Mouse (Mus musculus) bone marrow macrophage, adult 2 months (primary cell): ENCODE measurements around the gene Hist1h3d. TPM values are rescaled to one million over a fixed set of nuclear protein-coding genes. Genes with fewer than 3 reads are reported as not detected.
"Not testable (repeated sequence)": the region's sequence is repeated elsewhere in the genome, so short reads cannot be mapped to it uniquely, and the experiment has no call there.

Source experiments
- H3K27ac ChIP-seq: 2 replicates; pipeline ENCODE4 v1.5.1; 2012; ENCODE audit warnings: low read depth, low read length; ENCODE audit not compliant: insufficient read depth
- H3K4me1 ChIP-seq: 2 replicates; pipeline ENCODE4 v1.6.1; 2012; ENCODE audit warnings: low read length; ENCODE audit not compliant: control insufficient read depth, insufficient read depth
- H3K4me3 ChIP-seq: 2 replicates; pipeline ENCODE4 v1.5.1; 2012; ENCODE audit warnings: mild to moderate bottlenecking, low read length, moderate library complexity; ENCODE audit not compliant: insufficient read depth
- CTCF ChIP-seq: IDR thresholded peaks from 2 replicates; pipeline ENCODE4 v1.5.1; 2012; ENCODE audit warnings: low read depth, mild to moderate bottlenecking, low read length, moderate library complexity
- POLR2A ChIP-seq: IDR thresholded peaks from 2 replicates; pipeline ENCODE4 v1.6.1; 2012; ENCODE audit warnings: mild to moderate bottlenecking, low read depth, low read length, borderline replicate concordance
- polyA plus RNA-seq: library from polyadenylated mRNA; stranded (reverse); fragments of >200 nt; gene quantifications from 2 replicates; pipeline ENCODE4 v1.2.4, GENCODE M21; 2012; ENCODE audit not compliant: missing spikeins, insufficient read depth, insufficient read length

Hist1h3d gene
- polyA plus RNA-seq, 1 experiment: 2.3 TPM

DNA sequence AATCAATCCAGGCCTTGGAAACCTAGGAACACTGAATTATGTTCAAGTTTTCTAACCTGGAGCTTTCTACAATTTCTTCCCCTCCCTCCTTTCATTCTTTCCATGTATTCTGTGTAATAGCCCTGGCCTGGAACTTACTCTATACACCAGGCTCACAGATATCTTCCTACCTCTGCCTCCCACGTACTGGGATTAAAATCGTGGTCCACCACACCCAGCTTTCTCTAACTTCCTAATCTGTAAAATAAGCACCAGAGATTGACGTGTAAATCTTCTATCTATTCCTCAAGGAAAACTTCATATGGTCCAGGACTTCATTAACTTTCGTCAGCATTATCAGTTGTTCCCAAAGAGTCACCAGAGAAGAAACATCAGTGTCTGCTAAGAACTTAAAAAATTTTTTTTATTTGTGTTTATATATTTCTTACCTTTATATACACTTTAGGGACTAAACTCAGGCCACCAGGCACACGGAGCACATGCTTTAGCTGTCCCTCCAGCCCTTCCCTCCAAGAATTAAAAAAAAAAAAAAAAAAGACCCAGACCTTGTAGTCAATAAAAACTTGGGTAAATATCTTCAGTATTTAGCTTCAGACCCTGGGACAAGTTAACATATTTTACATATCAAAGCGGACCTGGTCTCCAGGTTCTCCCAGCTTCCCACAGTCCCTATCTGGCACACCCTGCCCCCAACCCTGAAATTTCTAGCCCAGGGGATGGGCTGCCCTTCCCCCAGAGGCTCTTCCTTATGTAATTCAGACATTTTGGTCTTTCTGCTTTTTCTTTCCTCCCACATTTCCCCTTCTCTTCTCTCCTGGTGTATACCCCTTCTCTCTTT, 6.9 kb downstream of the Hist1h3d start:
- no peak for TF ChIP-seq POLR2A
- peak overlapping the region; percentile 57 for H3K4me3 ChIP-seq
- peaks cover 23% of the 10 kb centered on the region for H3K4me1 ChIP-seq
- H3K27ac ChIP-seq: peak overlapping the region; percentile 75

DNA sequence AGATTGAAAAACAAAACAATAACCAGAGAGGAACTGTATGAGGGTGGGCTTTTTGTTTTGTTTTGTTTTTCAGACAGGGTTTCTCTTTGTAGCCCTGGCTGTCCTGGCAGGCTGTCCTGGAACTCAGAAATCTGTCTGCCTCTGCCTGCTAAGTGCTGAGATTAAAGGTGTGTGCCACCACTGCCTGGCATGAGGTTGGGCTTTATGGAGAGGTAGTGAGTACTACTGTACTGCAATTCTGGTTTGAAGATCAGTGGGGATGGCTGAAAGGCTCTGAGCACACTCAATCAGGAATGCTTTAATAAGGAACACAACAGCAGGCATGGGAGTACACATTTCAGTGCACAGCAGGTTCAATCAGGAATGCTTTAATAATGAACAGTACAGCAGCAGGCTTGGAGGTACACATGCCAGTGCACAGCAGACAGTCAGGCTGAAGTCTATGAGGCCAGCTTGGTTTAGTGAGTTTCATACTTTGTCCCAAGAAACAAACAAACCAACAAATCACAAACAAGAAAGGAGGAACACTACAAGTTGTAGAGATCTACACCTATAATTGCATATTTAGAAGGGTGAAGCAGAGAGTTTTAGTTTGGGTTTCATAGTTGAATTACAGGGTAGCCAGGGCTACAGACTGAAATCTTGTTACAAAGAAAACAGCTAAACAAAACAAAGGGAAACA, 8.0 kb downstream of the Hist1h3d start:
- Histone ChIP-seq H3K4me1 (peaks cover 21% of the 10 kb centered on the region), H3K4me3 (no peak overlapping the region), H3K27ac (peak overlapping the region; percentile 75)
- TF ChIP-seq POLR2A: no peak
- TF ChIP-seq CTCF: no peak

DNA sequence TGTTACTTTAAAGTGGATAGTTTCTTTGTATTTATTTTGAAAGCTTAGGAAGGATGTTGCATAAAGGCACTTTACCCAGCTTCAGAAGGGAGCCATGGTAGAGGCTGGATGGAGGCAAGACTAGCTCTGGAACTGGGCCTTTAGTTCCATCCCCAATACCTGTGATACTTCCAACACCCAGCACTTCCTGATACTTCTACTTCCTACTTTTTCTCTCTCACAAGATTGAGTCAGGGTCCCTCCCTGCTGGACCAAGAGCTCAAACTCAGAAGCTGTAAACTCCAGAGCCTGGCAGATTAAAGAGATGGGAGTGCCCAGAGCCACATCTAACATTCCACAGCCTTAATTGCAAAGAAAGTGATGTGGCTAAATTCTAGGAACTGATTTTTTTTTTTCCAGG, 8.8 kb downstream of the Hist1h3d start:
- H3K27ac ChIP-seq: peak overlapping the region; percentile 90
- H3K4me1 ChIP-seq: peaks cover 27% of the 10 kb centered on the region
- peak overlapping the region; percentile 38 for H3K4me3 ChIP-seq
- TF ChIP-seq CTCF (no peak), POLR2A (no peak)

DNA sequence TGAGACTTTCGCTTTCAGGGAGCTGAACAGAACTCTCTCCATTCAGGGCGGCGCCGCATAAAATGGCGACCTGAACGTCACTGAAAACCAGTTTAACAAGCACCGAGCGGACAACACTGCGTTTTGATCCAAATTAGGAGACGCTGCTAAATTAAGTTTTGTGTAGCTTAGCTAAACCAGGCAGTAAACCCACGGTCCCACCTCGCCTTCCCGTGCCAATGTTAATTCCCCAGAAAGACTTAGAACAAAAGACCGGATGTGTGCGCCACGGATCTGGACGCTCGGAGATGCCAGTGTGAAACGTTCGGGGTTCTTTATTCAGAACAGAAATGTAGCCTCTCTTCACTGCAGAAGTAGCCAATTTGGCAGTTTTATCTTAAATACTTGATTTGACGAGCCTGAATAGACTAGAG, 9.5 kb downstream of the Hist1h3d start:
- H3K27ac ChIP-seq: peak overlapping the region; percentile 90
- peak overlapping the region; percentile 58 for H3K4me3 ChIP-seq
- H3K4me1 ChIP-seq: peaks cover 27% of the 10 kb centered on the region
- TF ChIP-seq POLR2A (no peak), CTCF (no peak)

DNA sequence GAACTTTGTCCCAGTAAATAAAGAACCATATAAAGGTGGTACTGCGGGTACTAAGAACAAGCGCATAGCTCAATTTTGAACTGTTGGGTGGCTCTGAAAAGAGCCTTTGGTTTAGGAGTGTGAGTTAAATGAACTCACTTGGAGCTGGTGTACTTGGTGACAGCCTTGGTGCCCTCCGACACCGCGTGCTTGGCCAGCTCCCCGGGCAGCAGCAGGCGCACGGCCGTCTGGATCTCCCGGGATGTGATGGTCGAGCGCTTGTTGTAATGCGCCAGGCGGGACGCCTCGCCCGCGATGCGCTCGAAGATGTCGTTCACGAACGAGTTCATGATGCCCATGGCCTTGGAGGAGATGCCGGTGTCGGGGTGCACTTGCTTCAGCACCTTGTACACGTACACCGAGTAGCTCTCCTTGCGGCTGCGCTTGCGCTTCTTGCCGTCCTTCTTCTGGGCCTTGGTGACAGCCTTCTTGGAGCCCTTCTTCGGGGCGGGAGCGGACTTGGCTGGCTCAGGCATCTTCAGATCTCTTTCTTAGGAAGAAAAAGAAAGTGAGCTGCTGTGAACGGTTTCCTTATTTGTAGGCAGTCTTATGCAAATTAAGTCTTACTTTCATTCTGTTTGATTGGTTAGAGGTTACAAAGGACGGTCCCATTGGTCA, 10.0 kb downstream of the Hist1h3d start:
- Histone ChIP-seq H3K27ac (peak overlapping the region; percentile 90), H3K4me3 (peak overlapping the region; percentile 61), H3K4me1 (peaks cover 27% of the 10 kb centered on the region)
- peak; percentile 76; the same call in 1 of the 2 replicates for TF ChIP-seq POLR2A

DNA sequence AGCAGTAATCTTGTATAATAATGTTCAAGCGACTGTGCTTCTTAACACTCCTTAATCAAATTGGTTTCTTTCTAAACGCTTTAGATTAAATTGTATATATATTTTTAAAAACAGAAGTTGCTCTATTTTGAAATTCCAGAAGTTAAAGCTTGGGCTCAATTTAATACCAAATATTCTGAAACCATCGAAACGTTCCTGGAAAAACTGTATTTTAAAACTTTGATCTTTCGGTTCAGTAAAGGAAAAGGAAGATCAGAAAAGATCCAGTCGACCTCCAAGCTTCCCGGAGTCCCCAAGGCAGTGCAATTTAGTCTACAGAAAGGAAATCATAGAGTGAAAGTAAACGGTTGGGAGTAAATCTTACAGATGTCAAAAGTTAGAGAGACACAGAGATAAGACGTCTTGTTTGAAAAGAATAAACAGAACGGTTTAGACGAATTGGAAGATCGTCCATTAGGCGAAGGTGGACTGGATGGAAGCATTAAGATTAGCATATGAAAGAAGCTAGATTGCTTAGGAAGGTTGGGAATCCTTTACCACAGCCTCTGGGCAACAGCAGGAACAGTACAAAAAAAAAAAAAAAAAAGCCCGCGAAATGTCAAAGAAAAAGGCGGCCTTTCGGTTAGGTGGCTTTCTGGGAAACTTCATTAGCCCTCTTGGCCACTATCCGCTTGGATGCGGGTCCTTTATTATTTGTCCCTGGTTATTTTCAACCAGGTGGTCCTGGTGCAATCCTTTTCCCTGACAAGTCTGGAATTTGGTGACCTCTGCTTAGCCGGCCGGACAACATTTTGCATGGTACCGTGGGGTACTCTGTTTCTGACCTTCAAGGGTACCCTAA, 10.8 kb downstream of the Hist1h3d start:
- H3K4me1 ChIP-seq: peaks cover 25% of the 10 kb centered on the region
- peak overlapping the region; percentile 93 for H3K27ac ChIP-seq
- TF ChIP-seq CTCF (no peak), POLR2A (no peak)
- H3K4me3 ChIP-seq: peak overlapping the region; percentile 59

DNA sequence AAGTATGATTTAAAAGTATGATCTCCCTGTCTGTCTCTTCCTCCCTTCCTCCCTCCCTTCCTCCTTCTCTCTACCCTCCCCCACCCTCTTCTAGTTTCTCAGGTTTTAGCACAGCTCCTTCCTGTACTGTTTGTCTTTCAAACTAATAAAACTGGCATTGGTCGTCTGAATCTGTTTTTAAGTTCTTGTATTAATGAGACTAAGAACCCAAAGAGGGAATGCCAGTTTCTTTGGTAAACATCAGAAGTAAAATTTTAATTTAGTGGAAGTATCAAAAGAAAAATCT, 11.3 kb downstream of the Hist1h3d start:
- peak overlapping the region; percentile 93 for H3K27ac ChIP-seq
- H3K4me1 ChIP-seq: peaks cover 25% of the 10 kb centered on the region
- TF ChIP-seq POLR2A (no peak), CTCF (no peak)
- H3K4me3 ChIP-seq: peak overlapping the region; percentile 59

DNA sequence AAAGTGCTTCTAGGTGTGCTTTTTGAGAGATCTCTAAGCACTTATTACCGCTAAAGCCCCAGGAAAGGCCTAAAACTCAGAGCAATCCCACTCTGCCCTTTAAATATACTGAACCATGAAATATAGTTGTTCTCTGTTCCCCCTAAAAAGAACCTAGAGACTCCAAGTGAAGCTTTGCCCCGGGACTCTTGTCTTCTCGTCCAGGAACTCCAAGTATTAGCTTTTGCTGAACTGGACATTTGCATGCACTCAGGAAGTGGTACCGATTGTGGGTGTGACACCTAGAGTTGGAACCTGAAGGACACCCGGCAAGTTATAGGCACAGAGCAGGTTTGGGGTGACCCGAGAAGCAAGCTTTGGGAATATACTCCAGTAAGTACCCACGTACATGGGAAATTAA, 15.6 kb downstream of the Hist1h3d start:
- Histone ChIP-seq H3K4me1 (peaks cover 15% of the 10 kb centered on the region), H3K27ac (no peak overlapping the region), H3K4me3 (no peak overlapping the region)
- TF ChIP-seq CTCF (no peak), POLR2A (no peak)

DNA sequence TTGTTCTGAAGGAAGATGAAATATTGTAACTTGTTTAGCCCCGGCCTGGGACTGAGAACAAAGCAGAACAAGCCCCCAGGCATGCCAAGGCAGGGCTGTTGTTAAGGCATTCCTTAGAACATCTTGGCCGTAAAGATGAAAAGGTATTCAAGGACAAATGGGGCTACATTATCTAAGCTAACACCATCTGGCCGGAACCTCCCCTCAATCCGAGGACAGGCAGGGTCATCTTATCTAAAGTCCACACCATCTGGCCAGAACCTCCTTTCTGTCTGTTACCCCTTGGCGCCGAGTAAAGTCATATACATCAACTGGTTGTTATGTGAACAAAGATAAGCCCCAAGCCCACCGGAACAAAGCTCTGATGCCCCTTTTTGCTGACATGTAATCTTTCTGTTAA, 16.3 kb downstream of the Hist1h3d start:
- H3K27ac ChIP-seq, H3K4me3 ChIP-seq: not testable (repeated sequence)
- H3K4me1 ChIP-seq: peaks cover 14% of the 10 kb centered on the region

DNA sequence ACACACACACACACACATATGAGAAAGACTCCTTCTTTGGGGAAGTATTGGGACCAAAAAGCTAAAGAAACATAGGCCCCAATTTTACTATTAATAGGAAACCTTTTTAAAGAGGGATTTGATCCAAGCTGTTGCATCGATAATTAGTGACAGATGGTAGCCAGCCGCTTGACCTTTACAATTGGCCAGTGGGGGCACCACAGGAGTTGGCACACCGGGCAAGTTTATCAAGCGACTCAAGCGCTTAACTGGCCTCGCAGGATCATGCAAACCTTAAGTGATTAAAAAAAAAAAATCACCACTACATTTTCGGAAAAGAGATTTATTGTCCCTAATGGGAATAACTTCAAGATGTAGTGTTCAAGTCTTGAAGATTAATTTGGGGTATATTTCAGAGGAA, 17.1 kb downstream of the Hist1h3d start:
- H3K4me1 ChIP-seq: peaks cover 12% of the 10 kb centered on the region

More for the DNA sequence above, 17.1 kb downstream of the Hist1h3d start:
- Histone ChIP-seq H3K4me3 (no peak overlapping the region), H3K27ac (no peak overlapping the region)
- TF ChIP-seq CTCF: no peak
- no peak for TF ChIP-seq POLR2A
